Mouse (Mus musculus): ENCODE data around the gene Faf1. TPM values are rescaled to one million over a fixed set of nuclear protein-coding genes. Genes with fewer than 3 reads are reported as not detected.

The Faf1 gene
- total RNA-seq, 2 experiments from 2014 or later: 68.3 to 105 TPM

- no peak for ATAC-seq (replicated peaks; ENCODE audit: low FRiP score, poor library complexity, severe bottlenecking)
Observed at GRCm38 (mm10) chr4:109762768-109763501, 86.5 kb downstream of the Faf1 start.

- ATAC-seq (replicated peaks; ENCODE audit: low FRiP score, poor library complexity, severe bottlenecking): no peak
Observed at GRCm38 (mm10) chr4:109769071-109769470, 92.7 kb downstream of the Faf1 start.

GRCm38 (mm10) chr4:109782577-109783114 is 106.3 kb downstream of the Faf1 start:
- no peak for ATAC-seq (replicated peaks; ENCODE audit: low FRiP score, poor library complexity, severe bottlenecking)

GRCm38 (mm10) chr4:109789347-109790001 is 113.1 kb downstream of the Faf1 start:
- ATAC-seq (replicated peaks; ENCODE audit: low FRiP score, poor library complexity, severe bottlenecking): no peak

- no peak for ATAC-seq (replicated peaks; ENCODE audit: low FRiP score, poor library complexity, severe bottlenecking)
Observed at GRCm38 (mm10) chr4:109792331-109792730, 115.9 kb downstream of the Faf1 start.

GRCm38 (mm10) chr4:109793072-109793471 is 116.7 kb downstream of the Faf1 start:
- no peak for ATAC-seq (replicated peaks; ENCODE audit: low FRiP score, poor library complexity, severe bottlenecking)

GRCm38 (mm10) chr4:109797511-109798182 is 121.3 kb downstream of the Faf1 start:
- ATAC-seq (replicated peaks; ENCODE audit: low FRiP score, poor library complexity, severe bottlenecking): no peak

- no peak for ATAC-seq (replicated peaks; ENCODE audit: low FRiP score, poor library complexity, severe bottlenecking)
Observed at GRCm38 (mm10) chr4:109806408-109806807, 130.0 kb downstream of the Faf1 start.

- ATAC-seq (replicated peaks; ENCODE audit: low FRiP score, poor library complexity, severe bottlenecking): no peak
Observed at GRCm38 (mm10) chr4:109815161-109815560, 138.8 kb downstream of the Faf1 start.

- no peak for ATAC-seq (replicated peaks; ENCODE audit: low FRiP score, poor library complexity, severe bottlenecking)
Observed at GRCm38 (mm10) chr4:109815592-109815991, 139.2 kb downstream of the Faf1 start.

- ATAC-seq (replicated peaks; ENCODE audit: low FRiP score, poor library complexity, severe bottlenecking): no peak
Observed at GRCm38 (mm10) chr4:109819455-109819854, 143.1 kb downstream of the Faf1 start.

- ATAC-seq (replicated peaks; ENCODE audit: low FRiP score, poor library complexity, severe bottlenecking): no peak
Observed at GRCm38 (mm10) chr4:109829800-109830199, 153.4 kb downstream of the Faf1 start.

- no peak for ATAC-seq (replicated peaks; ENCODE audit: low FRiP score, poor library complexity, severe bottlenecking)
Observed at GRCm38 (mm10) chr4:109857851-109858250, 181.5 kb downstream of the Faf1 start.

- no peak for ATAC-seq (replicated peaks; ENCODE audit: low FRiP score, poor library complexity, severe bottlenecking)
Observed at GRCm38 (mm10) chr4:109858571-109859392, 182.4 kb downstream of the Faf1 start.

GRCm38 (mm10) chr4:109859401-109859800 is 183.0 kb downstream of the Faf1 start:
- no peak for ATAC-seq (replicated peaks; ENCODE audit: low FRiP score, poor library complexity, severe bottlenecking)

- no peak for ATAC-seq (replicated peaks; ENCODE audit: low FRiP score, poor library complexity, severe bottlenecking)
Observed at GRCm38 (mm10) chr4:109860256-109860655, 183.9 kb downstream of the Faf1 start.

GRCm38 (mm10) chr4:109862271-109862670 is 185.9 kb downstream of the Faf1 start:
- ATAC-seq (replicated peaks; ENCODE audit: low FRiP score, poor library complexity, severe bottlenecking): no peak

GRCm38 (mm10) chr4:109863021-109863420 is 186.6 kb downstream of the Faf1 start:
- ATAC-seq (replicated peaks; ENCODE audit: low FRiP score, poor library complexity, severe bottlenecking): no peak

GRCm38 (mm10) chr4:109868897-109869484 is 192.6 kb downstream of the Faf1 start:
- no peak for ATAC-seq (replicated peaks; ENCODE audit: low FRiP score, poor library complexity, severe bottlenecking)
